Mouse (Mus musculus) stomach, embryonic 16.5 days (tissue): Measurements from ENCODE around the gene Rnf215. TPM values are rescaled to one million over a fixed set of nuclear protein-coding genes. Genes with fewer than 3 reads are reported as not detected.

Experiments used
- ATAC-seq: fragments of 200-750 bp; cut with Nextera tagmentation; 2 replicates; pipeline ENCODE4 v1.8.0; 2017; ENCODE audit warnings: moderate number of reproducible peaks, moderate TSS enrichment; ENCODE audit not compliant: insufficient read depth, low FRiP score
- H3K27ac ChIP-seq: fragments of 300-500 bp; sonication (generic); 2 replicates; pipeline ENCODE4 v1.5.1; 2014; ENCODE audit warnings: low read length
- H3K27me3 ChIP-seq: fragments of 300-500 bp; sonication (generic); 2 replicates; pipeline ENCODE4 v1.6.1; 2014; ENCODE audit warnings: low read length, control low read depth, mixed read lengths; ENCODE audit not compliant: control insufficient read depth, insufficient read depth
- H3K36me3 ChIP-seq: fragments of 300-500 bp; sonication (generic); 2 replicates; pipeline ENCODE4 v1.6.1; 2014; ENCODE audit warnings: low read length; ENCODE audit not compliant: control insufficient read depth, insufficient read depth
- H3K4me1 ChIP-seq: fragments of 300-500 bp; sonication (generic); 2 replicates; pipeline ENCODE4 v1.6.1; 2014; ENCODE audit warnings: low read length, control low read depth, mixed read lengths; ENCODE audit not compliant: control insufficient read depth, insufficient read depth
- H3K4me2 ChIP-seq: fragments of 300-500 bp; sonication (generic); 2 replicates; pipeline ENCODE4 v1.6.1; 2014; ENCODE audit warnings: low read depth, low read length, mixed read lengths
- H3K4me3 ChIP-seq: fragments of 300-500 bp; sonication (generic); replicated peaks from 2 replicates; pipeline ENCODE4 v1.5.1; 2014; ENCODE audit warnings: mild to moderate bottlenecking, low read length
- H3K9ac ChIP-seq: fragments of 300-500 bp; sonication (generic); 2 replicates; pipeline ENCODE4 v1.6.1; 2014; ENCODE audit warnings: low read length
- H3K9me3 ChIP-seq: fragments of 300-500 bp; sonication (generic); replicated peaks from 2 replicates; pipeline ENCODE4 v1.6.1; 2016; ENCODE audit warnings: low read length, control low read depth; ENCODE audit not compliant: control insufficient read depth
- WGBS: fragments of 180-500 bp; shearing (Covaris S2); extraction: QIAGEN DNeasy Blood & Tissue Kit; methylation state at CpG from one replicate; pipeline ENCODE4 v1.1.7; 2014; 5-methylcytosine and 5-hydroxymethylcytosine counted together
- polyA plus RNA-seq: library from polyadenylated mRNA; unstranded; fragments of >200 nt; fragmentation: Nextera tagmentation; extraction: Ambion mirVana; gene quantifications from 2 replicates; pipeline ENCODE4 v1.2.1, GENCODE M21; 2015

Gene Rnf215
- polyA plus RNA-seq, 1 experiment from 2014 or later: 21.7 TPM

DNA sequence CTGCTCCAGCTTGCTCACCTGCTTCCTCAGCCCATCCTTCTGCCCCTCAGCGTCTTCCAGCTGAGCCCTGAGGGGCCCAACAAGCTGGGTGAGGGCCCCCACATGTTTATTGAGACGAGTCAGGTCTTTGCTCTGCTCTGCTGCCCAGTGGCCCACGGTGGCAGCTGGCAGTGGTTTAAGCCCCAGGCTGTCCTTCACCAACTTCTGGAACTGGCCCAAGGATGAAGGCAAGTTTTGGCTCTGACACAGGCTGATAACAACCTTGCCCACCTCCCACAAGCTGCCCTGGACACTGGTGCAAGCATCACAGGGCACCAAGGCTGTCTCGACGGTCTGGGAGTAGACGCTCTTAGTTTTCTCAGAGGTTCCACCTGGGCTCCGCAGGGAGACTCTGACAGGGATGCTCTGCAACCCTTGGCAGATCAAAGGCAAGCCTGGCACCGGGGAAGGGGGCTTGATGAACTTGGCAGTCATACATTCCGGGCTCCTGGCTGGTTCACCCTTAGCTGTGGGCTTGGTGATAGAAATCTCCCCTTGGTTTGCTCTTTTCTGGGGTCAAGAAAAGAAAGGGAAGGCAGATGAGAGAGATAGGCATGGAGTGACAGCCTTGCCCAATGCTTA lies 13.6 kb downstream of the Rnf215 start:
- no peaks in the 10 kb centered on the region for H3K36me3 ChIP-seq
- 82% methylated on average over 9 of the region's 9 CpGs for WGBS
- no peaks in the 10 kb centered on the region for H3K4me1 ChIP-seq
- H3K4me3 ChIP-seq: no peak overlapping the region
- no peak for ATAC-seq
- H3K4me2 ChIP-seq: no peak overlapping the region
- no peak overlapping the region for H3K27ac ChIP-seq
- no peaks in the 10 kb centered on the region for H3K27me3 ChIP-seq
- H3K9ac ChIP-seq: no peak overlapping the region
- H3K9me3 ChIP-seq: no peaks in the 10 kb centered on the region

DNA sequence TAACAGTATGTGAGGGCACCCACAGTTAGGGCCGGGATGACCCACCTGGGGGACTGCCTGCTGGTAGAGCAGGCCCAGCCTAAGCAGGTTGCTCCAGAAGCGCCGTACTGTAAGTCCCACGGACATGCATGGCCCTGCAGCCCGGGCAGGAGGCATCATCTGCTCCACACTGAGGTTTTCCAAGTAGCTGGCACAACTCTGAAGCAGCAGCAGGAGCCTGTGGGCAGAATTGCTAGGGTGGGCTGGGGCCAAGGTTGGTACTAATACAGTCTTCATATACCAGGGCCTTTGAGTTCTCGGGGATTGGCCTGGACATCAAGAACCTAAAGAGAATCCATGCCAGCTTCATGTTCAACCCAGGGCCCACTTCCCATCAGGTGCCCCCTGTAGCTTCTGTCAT lies 14.9 kb downstream of the Rnf215 start:
- H3K9ac ChIP-seq: no peak overlapping the region
- ATAC-seq: no peak
- H3K9me3 ChIP-seq: no peaks in the 10 kb centered on the region
- H3K36me3 ChIP-seq: no peaks in the 10 kb centered on the region
- no peak overlapping the region for H3K27ac ChIP-seq
- H3K4me2 ChIP-seq: no peak overlapping the region
- H3K4me3 ChIP-seq: no peak overlapping the region
- 89% methylated on average over 6 of the region's 6 CpGs for WGBS
- no peaks in the 10 kb centered on the region for H3K4me1 ChIP-seq
- no peaks in the 10 kb centered on the region for H3K27me3 ChIP-seq

DNA sequence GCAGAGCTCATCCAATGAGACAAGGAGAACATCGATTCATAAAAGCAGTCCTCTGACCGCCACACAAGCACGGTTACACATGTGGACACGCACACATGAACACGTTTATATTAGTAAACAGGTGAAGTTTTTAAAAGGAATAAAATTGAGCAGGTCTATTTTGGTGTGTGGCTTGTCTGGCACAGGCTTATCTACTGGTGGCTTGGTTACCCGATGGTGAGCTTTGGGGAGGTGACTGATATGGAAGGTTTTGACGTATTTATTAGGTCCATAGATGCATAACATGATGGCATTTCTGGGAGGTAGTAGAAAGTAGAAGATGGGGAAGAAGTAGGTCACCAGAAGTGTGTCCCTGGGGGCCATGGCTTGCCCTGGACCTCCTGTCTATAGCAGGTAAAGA lies 18.7 kb downstream of the Rnf215 start:
- Histone ChIP-seq H3K4me3 (no peak overlapping the region), H3K4me1 (no peaks in the 10 kb centered on the region), H3K9me3 (no peaks in the 10 kb centered on the region), H3K4me2 (no peak overlapping the region), H3K27me3 (no peaks in the 10 kb centered on the region), H3K9ac (no peak overlapping the region), H3K36me3 (no peaks in the 10 kb centered on the region), H3K27ac (no peak overlapping the region)
- 92% methylated on average over 7 of the region's 7 CpGs for WGBS
- no peak for ATAC-seq

DNA sequence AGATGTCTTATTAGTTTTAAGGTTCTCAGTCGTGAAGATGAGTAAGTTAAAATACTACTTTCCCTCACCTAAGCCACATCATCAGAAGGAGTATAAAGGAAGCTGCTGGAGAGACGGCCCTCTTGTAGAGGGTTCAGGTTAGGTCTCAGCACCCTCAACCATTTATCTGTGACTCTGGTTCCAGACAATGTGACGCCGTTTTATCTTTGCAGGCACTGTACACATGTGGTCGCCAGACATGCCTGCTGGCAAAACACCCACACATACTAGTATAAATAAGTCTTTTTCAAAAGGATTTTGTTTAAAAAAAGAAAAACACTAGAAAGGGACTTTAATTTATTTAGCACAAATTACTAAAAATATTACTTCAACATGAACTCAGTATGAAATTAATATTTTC lies 20.6 kb downstream of the Rnf215 start:
- no peaks in the 10 kb centered on the region for H3K9me3 ChIP-seq
- H3K27ac ChIP-seq: no peak overlapping the region
- no peaks in the 10 kb centered on the region for H3K27me3 ChIP-seq
- no peak overlapping the region for H3K4me2 ChIP-seq
- WGBS: 66% methylated on average over 5 of the region's 5 CpGs
- no peak for ATAC-seq
- H3K4me3 ChIP-seq: no peak overlapping the region
- H3K4me1 ChIP-seq: 0 out of 2 replicates have a peak, but pooled peaks cover 5% of the 10 kb centered on the region
- no peaks in the 10 kb centered on the region for H3K36me3 ChIP-seq
- no peak overlapping the region for H3K9ac ChIP-seq

DNA sequence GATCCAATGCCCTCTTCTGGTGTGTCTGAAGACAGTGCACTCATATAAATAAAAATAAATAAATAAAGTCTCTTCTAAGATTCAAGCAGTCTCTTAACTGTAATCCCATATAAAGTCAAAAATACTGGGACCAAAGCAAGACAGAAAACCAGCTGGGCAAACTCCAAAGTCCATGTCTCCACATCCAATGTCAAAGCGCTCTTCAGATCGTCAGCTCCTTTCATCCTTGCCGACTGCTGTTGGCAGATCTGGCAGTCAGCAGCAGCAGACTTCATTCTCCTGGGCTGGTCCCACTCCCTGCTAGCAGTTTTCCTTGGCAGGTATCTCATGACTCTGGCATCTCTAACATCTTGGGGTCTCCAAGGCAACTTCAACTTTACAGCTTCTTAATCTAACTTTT lies 23.7 kb downstream of the Rnf215 start:
- H3K4me1 ChIP-seq: peaks cover 19% of the 10 kb centered on the region
- H3K27ac ChIP-seq: no peak overlapping the region
- 0 out of 2 replicates have a peak, but pooled peaks cover 2% of the 10 kb centered on the region for H3K36me3 ChIP-seq
- no peak overlapping the region for H3K4me2 ChIP-seq
- ATAC-seq: no peak
- no peak overlapping the region for H3K9ac ChIP-seq
- H3K9me3 ChIP-seq: no peaks in the 10 kb centered on the region
- no peak overlapping the region for H3K4me3 ChIP-seq
- H3K27me3 ChIP-seq: no peaks in the 10 kb centered on the region
- WGBS: 87% methylated on average over 3 of the region's 3 CpGs

DNA sequence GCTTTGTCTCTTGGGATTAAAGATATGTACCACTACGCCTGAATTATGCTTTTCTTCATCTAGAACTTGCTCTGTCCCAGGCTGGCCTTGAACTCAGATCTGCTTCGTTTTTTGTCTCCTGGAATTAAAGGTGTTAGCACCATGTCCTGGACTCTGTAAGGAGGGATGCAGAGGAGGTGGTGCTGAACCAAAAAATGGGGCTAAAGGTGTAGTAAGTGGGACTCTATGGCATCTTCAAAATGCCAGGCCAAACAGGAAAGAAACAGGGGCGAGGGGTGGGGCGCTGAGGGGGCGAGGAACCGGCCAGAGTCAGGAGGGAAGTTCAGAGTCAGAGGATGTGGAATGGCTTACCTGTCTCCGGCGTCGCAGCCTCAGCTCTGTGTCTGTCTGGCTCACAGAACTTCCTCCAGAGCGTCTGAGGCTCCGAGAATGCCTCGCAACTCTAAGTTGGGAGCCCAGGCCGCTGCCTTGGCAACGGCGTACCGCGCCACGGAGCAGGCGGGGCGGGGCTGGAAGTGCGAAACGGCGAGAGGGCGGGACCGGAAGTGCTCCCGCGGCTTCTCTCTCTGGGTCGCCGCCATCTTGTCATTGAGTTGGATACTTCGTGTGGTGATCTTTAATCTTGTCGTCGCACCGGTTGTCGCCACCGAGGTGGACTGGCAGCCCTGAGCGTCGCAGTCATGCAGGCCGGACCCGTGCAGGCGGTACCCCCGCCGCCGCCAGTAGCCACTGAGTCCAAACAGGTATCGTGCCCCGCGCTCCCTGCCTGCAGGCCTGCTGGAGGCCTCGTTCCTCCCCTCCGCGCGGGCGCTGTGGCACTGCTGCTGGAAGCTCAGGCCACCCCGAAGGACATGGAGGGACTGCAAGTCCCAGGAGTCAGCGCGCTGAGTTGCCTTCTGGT lies 25.1 kb downstream of the Rnf215 start, which contains the start of the genes Ccdc157 and Sf3a1:
Ccdc157 (minus strand) TSS at position 486 of the 901 bp plus-strand sequence.
Sf3a1 (plus strand) TSS at position 543 of the 901 bp plus-strand sequence.
- peaks cover 9% of the 10 kb centered on the region; the same call in 1 of the 2 replicates for H3K36me3 ChIP-seq
- H3K27ac ChIP-seq: peak within 1 kb of the TSS; percentile 89
- H3K27me3 ChIP-seq: no peaks in the 10 kb centered on the region
- WGBS: 2% methylated on average over 54 of the region's 54 CpGs
- H3K9me3 ChIP-seq: no peaks in the 10 kb centered on the region
- H3K9ac ChIP-seq: peak within 1 kb of the TSS; percentile 88
- peak within 1 kb of the TSS; percentile 94 for H3K4me2 ChIP-seq
- peaks cover 19% of the 10 kb centered on the region for H3K4me1 ChIP-seq
- H3K4me3 ChIP-seq: peak within 1 kb of the TSS; percentile 61
- peak; percentile 96 for ATAC-seq

DNA sequence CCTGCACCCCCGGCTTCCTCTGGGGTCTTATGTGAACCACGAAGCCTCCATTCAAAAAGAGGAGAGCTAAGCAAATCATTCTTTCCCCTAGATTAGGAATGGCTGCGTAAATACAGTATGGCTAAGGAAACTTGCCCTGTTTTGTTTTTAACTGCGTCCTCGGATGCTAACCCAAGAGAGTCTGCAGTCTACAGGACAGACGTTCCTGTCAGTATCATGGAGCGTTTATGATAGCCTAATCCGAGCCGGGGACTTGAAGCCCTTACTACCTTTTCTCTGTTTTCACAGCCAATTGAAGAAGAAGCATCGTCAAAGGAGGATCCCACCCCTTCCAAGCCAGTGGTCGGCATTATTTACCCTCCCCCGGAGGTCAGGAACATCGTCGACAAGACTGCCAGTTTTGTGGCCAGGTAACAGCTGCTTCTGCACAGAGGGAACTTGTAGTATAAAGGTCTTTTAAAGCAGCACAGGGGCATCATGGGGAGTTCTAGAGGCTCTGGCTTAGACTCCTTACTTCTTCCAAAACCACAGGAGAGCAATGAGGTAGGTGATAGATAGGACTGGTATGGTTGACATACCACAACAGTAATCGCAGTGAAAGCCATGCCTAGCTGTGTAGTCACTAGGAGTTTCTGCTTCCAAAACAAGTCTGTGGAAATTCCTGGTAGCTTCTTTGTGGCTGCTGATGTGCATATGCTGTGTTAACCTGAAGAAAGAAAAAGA lies 25.9 kb downstream of the Rnf215 start:
- Histone ChIP-seq H3K9ac (peak overlapping the region; percentile 88), H3K4me2 (peak overlapping the region; percentile 94), H3K9me3 (no peaks in the 10 kb centered on the region), H3K27me3 (no peaks in the 10 kb centered on the region), H3K4me3 (peak overlapping the region; percentile 61), H3K27ac (peak overlapping the region; percentile 89; the same call in 1 of the 2 replicates), H3K36me3 (peaks cover 9% of the 10 kb centered on the region; the same call in 1 of the 2 replicates), H3K4me1 (peaks cover 19% of the 10 kb centered on the region)
- 4% methylated on average over 15 of the region's 15 CpGs for WGBS
- ATAC-seq: no peak

DNA sequence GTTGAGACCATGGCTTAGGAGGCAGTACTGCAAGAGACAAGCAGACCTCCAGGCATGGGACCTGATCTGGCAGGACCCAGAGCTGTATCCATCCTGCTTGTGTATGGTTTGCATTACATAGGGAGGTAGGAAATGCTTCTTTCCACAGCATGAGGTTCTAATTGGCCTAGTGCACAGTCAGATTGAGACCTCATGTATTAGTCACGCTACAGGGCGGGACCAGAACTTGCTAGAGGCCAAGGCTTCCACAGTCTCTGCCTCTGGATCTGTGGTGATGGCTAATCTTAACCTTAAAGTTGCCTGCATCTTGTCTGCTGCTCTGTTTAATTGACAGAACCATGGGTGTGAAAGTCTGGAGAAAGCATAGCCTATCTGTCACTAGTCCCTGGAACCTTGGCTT lies 29.7 kb downstream of the Rnf215 start:
- Histone ChIP-seq H3K27ac (no peak overlapping the region), H3K4me2 (no peak overlapping the region), H3K4me3 (no peak overlapping the region), H3K4me1 (peaks cover 17% of the 10 kb centered on the region), H3K9me3 (no peaks in the 10 kb centered on the region), H3K36me3 (peaks cover 24% of the 10 kb centered on the region), H3K9ac (peak overlapping the region; percentile 17; the same call in 1 of the 2 replicates), H3K27me3 (no peaks in the 10 kb centered on the region)
- 88% methylated on average over 2 of the region's 2 CpGs for WGBS
- no peak for ATAC-seq
